Mouse (Mus musculus) CH12.LX (cell line): ENCODE results near the gene Rffl. TPM values are rescaled to one million over a fixed set of nuclear protein-coding genes. Genes with fewer than 3 reads are reported as not detected.
A peak's percentile ranks its signal among the peaks of the same experiment; 100 is the strongest.

Experiments used
- DNase-seq: peaks from one replicate; pipeline ENCODE4 v3.0.0-alpha.2; 2013; ENCODE audit errors: extremely low read depth
- H3K27ac ChIP-seq: 2 replicates; pipeline ENCODE4 v1.5.1; 2012; ENCODE audit warnings: low read depth, mild to moderate bottlenecking, control low read depth, moderate library complexity; ENCODE audit not compliant: insufficient read depth
- H3K27me3 ChIP-seq: replicated peaks from 2 replicates; pipeline ENCODE3; 2012; ENCODE audit warnings: inconsistent platforms
- H3K36me3 ChIP-seq, 2 experiments: replicated peaks in 1 of 2; 2 replicates each; pipeline versions ENCODE3 to v1.6.1; 2012; ENCODE audit warnings: inconsistent platforms in 1 of 2, low read length in 1 of 2, mild to moderate bottlenecking in 1 of 2, mixed read lengths in 1 of 2, moderate library complexity in 1 of 2; ENCODE audit not compliant: control insufficient read depth in 1 of 2, insufficient read depth in 1 of 2
- H3K4me1 ChIP-seq, 2 experiments: 2 replicates each; pipeline ENCODE4 v1.6.1; 2012; ENCODE audit warnings: inconsistent platforms in 1 of 2, moderate library complexity in 1 of 2; ENCODE audit not compliant: insufficient read depth in 2 of 2, control insufficient read depth in 1 of 2
- H3K4me2 ChIP-seq: 2 replicates; pipeline ENCODE4 v1.6.1; 2012; ENCODE audit warnings: low read depth, mild to moderate bottlenecking, control low read depth; ENCODE audit not compliant: poor library complexity, insufficient read depth, severe bottlenecking
- H3K4me3 ChIP-seq, 3 experiments: fragments of 150-350 bp in 1 of 3; sonication (generic) in 1 of 3; replicated peaks in 1 of 3; 2 replicates each; pipeline versions ENCODE3 to v1.5.1; 2011 to 2012; ENCODE audit warnings: low read depth in 2 of 3, low read length in 2 of 3, mild to moderate bottlenecking in 2 of 3, moderate library complexity in 2 of 3, control low read depth in 1 of 3, improper control_type of control experiment in 1 of 3, inconsistent platforms in 1 of 3, mixed read lengths in 1 of 3; ENCODE audit not compliant: poor library complexity in 1 of 3
- H3K79me2 ChIP-seq: replicated peaks from 2 replicates; pipeline ENCODE4 v1.6.1; 2012; ENCODE audit warnings: mild to moderate bottlenecking, moderate library complexity; ENCODE audit not compliant: control insufficient read depth, poor library complexity, insufficient read depth, severe bottlenecking; ENCODE audit errors: extremely low read depth
- H3K9ac ChIP-seq: 2 replicates; pipeline ENCODE4 v1.6.1; 2012; ENCODE audit warnings: low read depth, mild to moderate bottlenecking, control low read depth, moderate library complexity; ENCODE audit not compliant: insufficient read depth
- H3K9me3 ChIP-seq: replicated peaks from 2 replicates; pipeline ENCODE3; 2012; ENCODE audit warnings: low read length, inconsistent platforms, mixed read lengths
- BHLHE40 ChIP-seq: IDR thresholded peaks from 2 replicates; pipeline ENCODE4 v1.6.1; 2011; ENCODE audit warnings: mild to moderate bottlenecking, low read depth, low read length, improper control_type of control experiment
- CHD1 ChIP-seq: IDR thresholded peaks from 2 replicates; pipeline ENCODE4 v1.6.1; 2012; ENCODE audit warnings: low read depth, low read length, improper control_type of control experiment, inconsistent platforms
- CHD2 ChIP-seq: IDR thresholded peaks from 2 replicates; pipeline ENCODE4 v1.6.1; 2011; ENCODE audit warnings: low read length, improper control_type of control experiment
- CTCF ChIP-seq, 2 experiments: IDR thresholded peaks in 1 of 2; conservative IDR thresholded peaks in 1 of 2; 2 replicates each; pipeline ENCODE4 v1.5.1; 2011 to 2012; ENCODE audit warnings: low read depth in 2 of 2, low read length in 2 of 2, improper control_type of control experiment in 1 of 2, inconsistent platforms in 1 of 2, mild to moderate bottlenecking in 1 of 2, moderate library complexity in 1 of 2
- E2F4 ChIP-seq: IDR thresholded peaks from 2 replicates; pipeline ENCODE4 v1.6.1; 2011; ENCODE audit warnings: low read depth, low read length, improper control_type of control experiment; ENCODE audit not compliant: insufficient replicate concordance
- ELF1 ChIP-seq: IDR thresholded peaks from 2 replicates; pipeline ENCODE4 v1.6.1; 2014; ENCODE audit warnings: low read depth, mild to moderate bottlenecking, inconsistent platforms, low read length, improper control_type of control experiment
- EP300 ChIP-seq: IDR thresholded peaks from 2 replicates; pipeline ENCODE4 v1.6.1; 2011; ENCODE audit warnings: low read length, improper control_type of control experiment
- ETS1 ChIP-seq: conservative IDR thresholded peaks from 2 replicates; pipeline ENCODE4 v1.6.1; 2012; ENCODE audit warnings: low read depth, mild to moderate bottlenecking, inconsistent platforms, low read length, improper control_type of control experiment, moderate library complexity
- GABPA ChIP-seq: IDR thresholded peaks from 2 replicates; pipeline ENCODE4 v1.6.1; 2012; ENCODE audit warnings: low read depth, low read length, improper control_type of control experiment, inconsistent platforms; ENCODE audit not compliant: insufficient replicate concordance
- HCFC1 ChIP-seq: IDR thresholded peaks from 2 replicates; pipeline ENCODE4 v1.6.1; 2012; ENCODE audit warnings: low read depth, mild to moderate bottlenecking, inconsistent platforms, low read length, improper control_type of control experiment
- IRF4 ChIP-seq: IDR thresholded peaks from 2 replicates; pipeline ENCODE4 v1.6.1; 2014; ENCODE audit warnings: low read depth, mild to moderate bottlenecking, inconsistent platforms, low read length, improper control_type of control experiment
- JUN ChIP-seq: IDR thresholded peaks from 2 replicates; pipeline ENCODE4 v1.6.1; 2011; ENCODE audit warnings: low read depth, mild to moderate bottlenecking, low read length, improper control_type of control experiment, moderate library complexity; ENCODE audit not compliant: insufficient read depth
- JUND ChIP-seq: conservative IDR thresholded peaks from 2 replicates; pipeline ENCODE4 v1.6.1; 2011; ENCODE audit warnings: low read depth, low read length, improper control_type of control experiment
- KAT2A ChIP-seq: IDR thresholded peaks from 2 replicates; pipeline ENCODE4 v1.6.1; 2012; ENCODE audit warnings: low read length, improper control_type of control experiment, inconsistent platforms; ENCODE audit not compliant: insufficient replicate concordance
- MAFK ChIP-seq: IDR thresholded peaks from 2 replicates; pipeline ENCODE4 v1.6.1; 2011; ENCODE audit warnings: low read length, improper control_type of control experiment; ENCODE audit not compliant: insufficient replicate concordance
- MAX ChIP-seq: IDR thresholded peaks from 2 replicates; pipeline ENCODE4 v1.6.1; 2011; ENCODE audit warnings: low read length, improper control_type of control experiment
- MAZ ChIP-seq: IDR thresholded peaks from 2 replicates; pipeline ENCODE4 v1.6.1; 2012; ENCODE audit warnings: low read depth, mild to moderate bottlenecking, inconsistent platforms, low read length, improper control_type of control experiment, moderate library complexity
- MEF2A ChIP-seq: IDR thresholded peaks from 2 replicates; pipeline ENCODE4 v1.6.1; 2014; ENCODE audit warnings: low read depth, mild to moderate bottlenecking, inconsistent platforms, low read length, improper control_type of control experiment, borderline replicate concordance
- MXI1 ChIP-seq: IDR thresholded peaks from 2 replicates; pipeline ENCODE4 v1.6.1; 2011; ENCODE audit warnings: mild to moderate bottlenecking, low read depth, low read length, improper control_type of control experiment
- MYC ChIP-seq: IDR thresholded peaks from 2 replicates; pipeline ENCODE4 v1.6.1; 2011; ENCODE audit warnings: low read depth, mild to moderate bottlenecking, improper control_type of control experiment, low read length
- NELFE ChIP-seq: IDR thresholded peaks from 2 replicates; pipeline ENCODE4 v1.6.1; 2011; ENCODE audit warnings: low read depth, low read length, improper control_type of control experiment
- NRF1 ChIP-seq: IDR thresholded peaks from 2 replicates; pipeline ENCODE4 v1.6.1; 2014; ENCODE audit warnings: low read depth, mild to moderate bottlenecking, inconsistent platforms, low read length, improper control_type of control experiment, moderate library complexity
- PAX5 ChIP-seq: IDR thresholded peaks from 2 replicates; pipeline ENCODE4 v1.6.1; 2012; ENCODE audit warnings: low read length, inconsistent platforms, mixed read lengths
- POLR2A ChIP-seq: IDR thresholded peaks from 2 replicates; pipeline ENCODE4 v1.6.1; 2011; ENCODE audit warnings: low read depth, mild to moderate bottlenecking, improper control_type of control experiment, low read length
- POLR2AphosphoS2 ChIP-seq: IDR thresholded peaks from 2 replicates; pipeline ENCODE4 v1.6.1; 2011; ENCODE audit warnings: low read depth, low read length, improper control_type of control experiment
- RAD21 ChIP-seq: IDR thresholded peaks from 2 replicates; pipeline ENCODE4 v1.6.1; 2011; ENCODE audit warnings: low read depth, mild to moderate bottlenecking, low read length, improper control_type of control experiment, moderate library complexity
- RCOR1 ChIP-seq: conservative IDR thresholded peaks from 2 replicates; pipeline ENCODE4 v1.6.1; 2012; ENCODE audit warnings: low read depth, mild to moderate bottlenecking, inconsistent platforms, low read length, improper control_type of control experiment
- SIN3A ChIP-seq: IDR thresholded peaks from 2 replicates; pipeline ENCODE4 v1.6.1; 2012; ENCODE audit warnings: low read length, improper control_type of control experiment, inconsistent platforms
- SMC3 ChIP-seq: IDR thresholded peaks from 2 replicates; pipeline ENCODE4 v1.6.1; 2011; ENCODE audit warnings: low read depth, low read length, improper control_type of control experiment
- TBP ChIP-seq: conservative IDR thresholded peaks from 2 replicates; pipeline ENCODE4 v1.6.1; 2011; ENCODE audit warnings: low read depth, low read length, improper control_type of control experiment
- TCF12 ChIP-seq: IDR thresholded peaks from 2 replicates; pipeline ENCODE4 v1.6.1; 2014; ENCODE audit warnings: low read depth, mild to moderate bottlenecking, inconsistent platforms, low read length, improper control_type of control experiment
- UBTF ChIP-seq: IDR thresholded peaks from 2 replicates; pipeline ENCODE4 v1.6.1; 2012; ENCODE audit warnings: low read depth, mild to moderate bottlenecking, inconsistent platforms, low read length, improper control_type of control experiment, moderate library complexity
- USF1 ChIP-seq: IDR thresholded peaks from 2 replicates; pipeline ENCODE4 v1.6.1; 2014; ENCODE audit warnings: low read depth, mild to moderate bottlenecking, inconsistent platforms, low read length, improper control_type of control experiment
- USF2 ChIP-seq: conservative IDR thresholded peaks from 2 replicates; pipeline ENCODE4 v1.6.1; 2011; ENCODE audit warnings: low read depth, low read length, improper control_type of control experiment
- ZC3H11A ChIP-seq: IDR thresholded peaks from 2 replicates; pipeline ENCODE4 v1.6.1; 2012; ENCODE audit warnings: low read depth, mild to moderate bottlenecking, inconsistent platforms, low read length, improper control_type of control experiment
- ZKSCAN1 ChIP-seq: IDR thresholded peaks from 2 replicates; pipeline ENCODE4 v1.6.1; 2012; ENCODE audit warnings: low read depth, inconsistent platforms, low read length, improper control_type of control experiment, borderline replicate concordance
- ZMIZ1 ChIP-seq: IDR thresholded peaks from 2 replicates; pipeline ENCODE4 v1.6.1; 2012; ENCODE audit warnings: low read depth, mild to moderate bottlenecking, inconsistent platforms, low read length, improper control_type of control experiment
- ZNF384 ChIP-seq: IDR thresholded peaks from 2 replicates; pipeline ENCODE4 v1.6.1; 2012; ENCODE audit warnings: low read depth, low read length, improper control_type of control experiment, inconsistent platforms
- dilution Hi-C: fragments of 300-500 bp; cut with MboI; formaldehyde crosslinking; loops from 2 replicates; pipeline ENCODE4 v1.14.3; 2020; ENCODE audit warnings: low sequenced_read_pairs; ENCODE audit not compliant: extremely low pct_unique_long_range_greater_than_20kb, extremely low pct_ligation_motif_present
- in situ Hi-C: fragments of 300-500 bp; cut with MboI; formaldehyde crosslinking; loops from 3 replicates; pipeline ENCODE4 v1.14.3; 2019; ENCODE audit warnings: low sequenced_read_pairs, low pct_ligation_motif_present, low pct_unique_long_range_greater_than_20kb, mixed read lengths
- polyA plus RNA-seq: library from polyadenylated mRNA; unstranded; fragments of >175 nt; gene quantifications from 2 replicates; pipeline ENCODE4 v1.2.1, GENCODE M21; 2012; ENCODE audit warnings: low read depth; ENCODE audit not compliant: insufficient read length
- total RNA-seq, 2 experiments: library from RNA; depleted of rRNA; stranded (reverse); fragments of 300-350 nt in 1 of 2; fragments of >200 nt in 1 of 2; gene quantifications; 2 replicates each; pipeline ENCODE4 v1.2.3; 2012 to 2014

Gene Rffl
- total RNA-seq (2012; rRNA removed) (14.8 and 16.5 TPM in 2 replicates), total RNA-seq (2014; rRNA removed) (1.2 and 1.5 TPM in 2 replicates), polyA plus RNA-seq (3.0 TPM in 2 replicates)

GRCm38 (mm10) chr11:82871031-82871446 is at the start of gene Rffl:
Gene Rffl, minus strand, starts transcription at chr11:82871210.
- H3K4me1 ChIP-seq: peaks cover 0 to 8% of the 10 kb centered on the region in 2 experiments; a peak in 1 of 4 replicates
- peak within 1 kb of the TSS; percentile 51 for H3K4me2 ChIP-seq
- no peaks in the 10 kb centered on the region for H3K27me3 ChIP-seq
- DNase-seq: peak; percentile 14
- H3K9ac ChIP-seq: peak within 1 kb of the TSS; percentile 23
- peaks cover 24% of the 10 kb centered on the region for H3K79me2 ChIP-seq
- TF ChIP-seq TCF12 (peak; percentile 65), POLR2A (peak; percentile 54; the same call in 1 of the 2 replicates), E2F4 (no peak), MYC (no peak), BHLHE40 (peak; percentile 74), CTCF (conservative IDR thresholded peaks at IDR 0.05 in 1 of 2, IDR thresholded peaks at IDR 0.05 in 1 of 2; ENCODE audit: low read depth in 2 of 2, low read length in 2 of 2) (peak in 1 of 2 experiments; percentile 89; a peak in 2 of 4 replicates), ZMIZ1 (no peak), USF2 (no peak), CHD2 (no peak), JUN (no peak), NRF1 (no peak), SMC3 (peak; percentile 76), MAZ (peak; percentile 75), RAD21 (peak; percentile 33), PAX5 (no peak), EP300 (no peak), ZC3H11A (no peak), MEF2A (peak; percentile 37; the same call in 1 of the 2 replicates), ETS1 (no peak; the same call in 1 of the 2 replicates), ZNF384 (no peak), JUND (no peak), UBTF (no peak), NELFE (0 out of 2 replicates have a peak, but pooled peaks have one; percentile 50), HCFC1 (peak; percentile 70), ZKSCAN1 (no peak), TBP (no peak), GABPA (no peak; the same call in 1 of the 2 replicates), RCOR1 (no peak), MXI1 (no peak), MAFK (no peak), ELF1 (peak; percentile 60), IRF4 (no peak), SIN3A (peak; percentile 76), MAX (no peak), CHD1 (no peak), KAT2A (0 out of 2 replicates have a peak, but pooled peaks have one; percentile 31), POLR2AphosphoS2 (no peak), USF1 (no peak)
- dilution Hi-C loops: no loop called here
- peak within 1 kb of the TSS; percentile 73 for H3K27ac ChIP-seq
- in situ Hi-C loops: no loop called here
- H3K9me3 ChIP-seq: peaks cover 17% of the 10 kb centered on the region
- H3K36me3 ChIP-seq: peaks cover 0 to 6% of the 10 kb centered on the region in 2 experiments
- peak within 1 kb of the TSS; percentile 2 to 83 (median 63) for H3K4me3 ChIP-seq
